Mouse (Mus musculus) cerebellum, adult 2 months (tissue): ENCODE data around the gene Fbxl3.
A peak's percentile ranks its signal among the peaks of the same experiment; 100 is the strongest.

Source experiments
- CTCF ChIP-seq: fragments of 200-500 bp; IDR thresholded peaks from 2 replicates; pipeline ENCODE4 v1.5.1; 2011; ENCODE audit warnings: low read depth, mild to moderate bottlenecking, control low read depth, low read length, moderate library complexity, borderline replicate concordance; ENCODE audit not compliant: insufficient read depth
- POLR2A ChIP-seq: fragments of 200-500 bp; IDR thresholded peaks from 2 replicates; pipeline ENCODE4 v1.6.1; 2011; ENCODE audit warnings: low read length, control low read depth, borderline replicate concordance; ENCODE audit not compliant: insufficient read depth

GRCm38 (mm10) chr14:103088624-103089023, 10.7 kb downstream of the Fbxl3 start:
- TF ChIP-seq CTCF (peak; percentile 42; the same call in 1 of the 2 replicates), POLR2A (no peak)
